8 mouse cellular contexts compared by ENCODE assay signal in genomic region chr2:30095882-30096527, GRCm38 (mm10). TPM values are rescaled to one million over a fixed set of nuclear protein-coding genes. Genes with fewer than 3 reads are reported as not detected.
A peak's percentile ranks its signal among the peaks of the same experiment; 100 is the strongest.
DNase-seq lines count a peak whose midpoint lies in the region; ATAC-seq and TF ChIP-seq lines count a peak whose summit lies in the region.

No protein-coding gene starts in this region.

- peak; percentile 62 to 85 for DNase-seq in adrenal gland, adult (ENCODE audit: inconsistent age in 2 of 2, low spot score in 1 of 2)
- no peak for DNase-seq in adrenal gland, adult 8-10 months
- DNase-seq in left cerebral cortex, postnatal 14 days (ENCODE audit: low spot score in 2 of 2): peak; percentile 46 to 54
- DNase-seq in left cerebral cortex, adult 8-10 months (ENCODE audit: low spot score in 2 of 2): no peak
- DNase-seq in adrenal gland, postnatal 10 days: peak; percentile 74
- DNase-seq in lung, postnatal 14 days: peak; percentile 76
- peak; percentile 66 for DNase-seq in thymus, adult 2 months

- 75% methylated on average over 2 of the region's 2 CpGs for WGBS in thymus, adult 2 months

- intact Hi-C loops in left cerebral cortex, postnatal 14 days (cut with DNase I): no loop called here

- TF ChIP-seq CTCF in thymus, adult 2 months (IDR thresholded peaks at IDR 0.05; ENCODE audit: borderline replicate concordance, control insufficient read depth, extremely low read depth, insufficient read depth, low read length, poor library complexity): no peak

- ATAC-seq in granulocyte monocyte progenitor cell, adult 5-6 weeks (replicated peaks; ENCODE audit: poor library complexity, severe bottlenecking): peak; percentile 25; the same call in 1 of the 2 replicates

- no peaks in the 10 kb centered on the region for H3K36me3 ChIP-seq in thymus, adult 2 months (ENCODE audit: control insufficient read depth, insufficient read depth, low read length)

- no peaks in the 10 kb centered on the region for H3K27me3 ChIP-seq in thymus, adult 2 months (ENCODE audit: control insufficient read depth, insufficient read depth, low read length)

- no peak for TF ChIP-seq POLR2A in thymus, adult 2 months (IDR thresholded peaks at IDR 0.05; ENCODE audit: control insufficient read depth, extremely low read depth, insufficient read depth, low read length, poor library complexity)

- no peak overlapping the region for H3K4me3 ChIP-seq in thymus, adult 2 months (ENCODE audit: control insufficient read depth, insufficient read depth, low read length)

- peaks cover 16% of the 10 kb centered on the region for H3K4me1 ChIP-seq in thymus, adult 2 months (replicated peaks; ENCODE audit: control insufficient read depth, insufficient read depth, low read length)

- H3K27ac ChIP-seq in thymus, adult 2 months (ENCODE audit: control insufficient read depth, insufficient read depth, low read length): no peak overlapping the region

RNA-seq across cellular contexts. Expression of gene Zdhhc12, which starts 2.6 kb away (rescaled TPM):
- total RNA-seq in adrenal gland, adult 8-10 months (2022): 10 to 100 TPM; 16.4 to 23.9 (median 17.6) TPM
- 10 to 100 TPM; 13.0 to 14.1 TPM for total RNA-seq in left cerebral cortex, postnatal 14 days (2021)
- 10 to 100 TPM in 1 of 4 experiments, 1 to 10 TPM in 3; 6.8 to 10.5 (median 8.9) TPM for total RNA-seq in left cerebral cortex, adult 8-10 months (2022)
- total RNA-seq in adrenal gland, postnatal 10 days (2021): 10 to 100 TPM; 14.9 to 19.0 TPM
- total RNA-seq in granulocyte monocyte progenitor cell, adult 5-6 weeks (2014; fragmentation: Nextera tagmentation): 21.5 and 24.1 TPM in 2 replicates
- 11.0 and 20.7 TPM in 2 replicates for total RNA-seq in granulocyte monocyte progenitor cell, adult 5-6 weeks (2017)
- 146 and 160 TPM in 2 replicates for polyA plus RNA-seq in thymus, adult 2 months (2012; rRNA removed)

RNA-seq across cellular contexts. Expression of gene Pkn3, which starts 18.5 kb away (rescaled TPM):
- 1 to 10 TPM; 4.8 to 6.6 (median 5.8) TPM for total RNA-seq in adrenal gland, adult 8-10 months (2022)
- 1 to 10 TPM; 1.8 to 2.2 TPM for total RNA-seq in left cerebral cortex, postnatal 14 days (2021)
- 1 to 10 TPM; 1.9 to 4.5 (median 2.3) TPM for total RNA-seq in left cerebral cortex, adult 8-10 months (2022)
- total RNA-seq in adrenal gland, postnatal 10 days (2021): 10 to 100 TPM in 1 of 2 experiments, 1 to 10 TPM in 1; 6.3 to 10.1 TPM
- total RNA-seq in granulocyte monocyte progenitor cell, adult 5-6 weeks (2014; fragmentation: Nextera tagmentation): 10.1 and 13.1 TPM in 2 replicates
- total RNA-seq in granulocyte monocyte progenitor cell, adult 5-6 weeks (2017): 4.6 and 14.9 TPM in 2 replicates
- polyA plus RNA-seq in thymus, adult 2 months (2012; rRNA removed): 8.0 and 8.8 TPM in 2 replicates

RNA-seq across cellular contexts. Expression of gene Zer1, which starts 28.4 kb away (rescaled TPM):
- total RNA-seq in adrenal gland, adult 8-10 months (2022): 10 to 100 TPM; 45.6 to 74.7 (median 58.5) TPM
- 100 to 1,000 TPM; 135 to 139 TPM for total RNA-seq in left cerebral cortex, postnatal 14 days (2021)
- total RNA-seq in left cerebral cortex, adult 8-10 months (2022): 100 to 1,000 TPM; 141 to 144 (median 142) TPM
- total RNA-seq in adrenal gland, postnatal 10 days (2021): 10 to 100 TPM; 29.9 to 45.4 TPM
- total RNA-seq in granulocyte monocyte progenitor cell, adult 5-6 weeks (2014; fragmentation: Nextera tagmentation): 18.3 and 22.7 TPM in 2 replicates
- total RNA-seq in granulocyte monocyte progenitor cell, adult 5-6 weeks (2017): 8.5 and 10.6 TPM in 2 replicates
- polyA plus RNA-seq in thymus, adult 2 months (2012; rRNA removed): 140 and 153 TPM in 2 replicates

RNA-seq across cellular contexts. Expression of gene Tbc1d13, which starts 37.5 kb away (rescaled TPM):
- 10 to 100 TPM; 58.6 to 71.5 (median 64.5) TPM for total RNA-seq in adrenal gland, adult 8-10 months (2022)
- 10 to 100 TPM; 65.2 to 69.1 TPM for total RNA-seq in left cerebral cortex, postnatal 14 days (2021)
- total RNA-seq in left cerebral cortex, adult 8-10 months (2022): 10 to 100 TPM; 46.3 to 59.3 (median 49.1) TPM
- total RNA-seq in adrenal gland, postnatal 10 days (2021): 10 to 100 TPM; 47.2 to 64.0 TPM
- 65.9 and 83.5 TPM in 2 replicates for total RNA-seq in granulocyte monocyte progenitor cell, adult 5-6 weeks (2014; fragmentation: Nextera tagmentation)
- 42.2 and 49.2 TPM in 2 replicates for total RNA-seq in granulocyte monocyte progenitor cell, adult 5-6 weeks (2017)
- 92.3 and 92.9 TPM in 2 replicates for polyA plus RNA-seq in thymus, adult 2 months (2012; rRNA removed)

RNA-seq across cellular contexts. Expression of gene Set, which starts 38.8 kb away (rescaled TPM):
- 100 to 1,000 TPM; 205 to 257 (median 225) TPM for total RNA-seq in adrenal gland, adult 8-10 months (2022)
- total RNA-seq in left cerebral cortex, postnatal 14 days (2021): 100 to 1,000 TPM; 171 to 193 TPM
- total RNA-seq in left cerebral cortex, adult 8-10 months (2022): 100 to 1,000 TPM; 190 to 221 (median 207) TPM
- total RNA-seq in adrenal gland, postnatal 10 days (2021): 100 to 1,000 TPM; 216 to 221 TPM
- total RNA-seq in granulocyte monocyte progenitor cell, adult 5-6 weeks (2014; fragmentation: Nextera tagmentation): 415 and 437 TPM in 2 replicates
- 2,035 and 2,054 TPM in 2 replicates for total RNA-seq in granulocyte monocyte progenitor cell, adult 5-6 weeks (2017)
- polyA plus RNA-seq in thymus, adult 2 months (2012; rRNA removed): 71.7 and 103 TPM in 2 replicates

Comparison
In these comparisons a context has a peak if more than half of its experiments do, and no peak if none do; other contexts are left out.
1. DNase-seq: peak in adrenal gland, adult (2 of 2), left cerebral cortex, postnatal 14 days (2 of 2), adrenal gland, postnatal 10 days (single experiment), lung, postnatal 14 days (single experiment) and thymus, adult 2 months (single experiment); none in adrenal gland, adult 8-10 months (single experiment) and left cerebral cortex, adult 8-10 months (0 of 2).